In genomic region chr2:156726878-156727277, GRCm38 (mm10) we compare ENCODE assay signal across 9 mouse cellular contexts. TPM values are rescaled to one million over a fixed set of nuclear protein-coding genes. Genes with fewer than 3 reads are reported as not detected.
DNase-seq lines count a peak whose midpoint lies in the region; ATAC-seq and TF ChIP-seq lines count a peak whose summit lies in the region.
"Had no signal": no experiment of that assay in that cellular context is flagged by ENCODE, and none has a peak within 500 bp of the region (broad histone marks: within the 10 kb centered on the region; RNA-seq: fewer than 3 reads in every experiment).

No protein-coding gene starts in this region.

- TF ChIP-seq CTCF in kidney, adult 2 months (conservative IDR thresholded peaks at IDR 0.05; ENCODE audit: insufficient read depth, insufficient read length, low read depth, low read length), result no peak

- H3K27ac ChIP-seq in kidney, adult 2 months (ENCODE audit: insufficient read depth, low read depth, low read length), result peak overlapping the region; percentile 50
- H3K27ac ChIP-seq in brown adipose tissue, adult 24 weeks (replicated peaks; ENCODE audit: low read depth, low read length), result peak overlapping the region; percentile 25; the same call in 1 of the 2 replicates
- peak overlapping the region; percentile 78 for H3K27ac ChIP-seq in forebrain, embryonic 15.5 days (replicated peaks)
- peak overlapping the region; percentile 28; the same call in 1 of the 2 replicates for H3K27ac ChIP-seq in midbrain, embryonic 14.5 days (replicated peaks; ENCODE audit: low read depth, low read length)

- peak overlapping the region; percentile 25; the same call in 1 of the 2 replicates for H3K9ac ChIP-seq in forebrain, embryonic 15.5 days (replicated peaks)
- H3K9ac ChIP-seq in midbrain, embryonic 14.5 days (replicated peaks; ENCODE audit: low read length), result no peak overlapping the region; the same call in 1 of the 2 replicates

- no peak; the same call in 1 of the 2 replicates for ATAC-seq in forebrain, embryonic 15.5 days (replicated peaks)
- ATAC-seq in midbrain, embryonic 14.5 days (ENCODE audit: low FRiP score, low TSS enrichment), result no peak

- no peaks in the 10 kb centered on the region for H3K27me3 ChIP-seq in kidney, adult 2 months (replicated peaks; ENCODE audit: control insufficient read depth, insufficient read depth, low read length)
- H3K27me3 ChIP-seq in forebrain, embryonic 15.5 days, result no peaks in the 10 kb centered on the region
- no peaks in the 10 kb centered on the region for H3K27me3 ChIP-seq in midbrain, embryonic 14.5 days (ENCODE audit: control insufficient read depth, insufficient read depth, low read length)

- no peak overlapping the region for H3K4me3 ChIP-seq in kidney, adult 2 months (ENCODE audit: insufficient read depth, low read depth, low read length)
- no peak overlapping the region for H3K4me3 ChIP-seq in brown adipose tissue, adult 24 weeks (ENCODE audit: insufficient read depth, low read depth, low read length)
- H3K4me3 ChIP-seq in forebrain, embryonic 15.5 days, result 0 out of 2 replicates have a peak overlapping the region, but pooled peaks have one; percentile 4
- H3K4me3 ChIP-seq in midbrain, embryonic 14.5 days (replicated peaks; ENCODE audit: low read depth, low read length), result no peak overlapping the region

- H3K9me3 ChIP-seq in forebrain, embryonic 15.5 days, result no peaks in the 10 kb centered on the region
- no peaks in the 10 kb centered on the region for H3K9me3 ChIP-seq in midbrain, embryonic 14.5 days (ENCODE audit: control insufficient read depth, low read length)

- no peak for DNase-seq in kidney, adult 2 months
- no peak for DNase-seq in kidney, postnatal 4 days
- no peak for DNase-seq in midbrain, embryonic 14.5 days
- no peak for DNase-seq in ovary, postnatal 10 days (ENCODE audit: low spot score)
- DNase-seq in retina, postnatal 1 day, result no peak
- no peak for DNase-seq in gastrocnemius, adult 8-10 months (ENCODE audit: low spot score in 2 of 2)
- DNase-seq: kidney, postnatal 10 days had no signal

- WGBS in kidney, adult 2 months, result 27% methylated on average over 3 of the region's 3 CpGs
- WGBS in forebrain, embryonic 15.5 days, result 57% methylated on average over 3 of the region's 3 CpGs
- 71% methylated on average over 3 of the region's 3 CpGs for WGBS in midbrain, embryonic 14.5 days

- peaks cover 25% of the 10 kb centered on the region for H3K4me1 ChIP-seq in kidney, adult 2 months (ENCODE audit: control insufficient read depth, insufficient read depth, low read length)
- peaks cover 40% of the 10 kb centered on the region for H3K4me1 ChIP-seq in brown adipose tissue, adult 24 weeks (ENCODE audit: control insufficient read depth, insufficient read depth, insufficient read length, low read length)
- H3K4me1 ChIP-seq in forebrain, embryonic 15.5 days, result peaks cover 87% of the 10 kb centered on the region
- peaks cover 48% of the 10 kb centered on the region for H3K4me1 ChIP-seq in midbrain, embryonic 14.5 days (ENCODE audit: control insufficient read depth, insufficient read depth, low read length)

- peak overlapping the region; percentile 38 for H3K4me2 ChIP-seq in forebrain, embryonic 15.5 days (replicated peaks)
- peak overlapping the region; percentile 15; the same call in 1 of the 2 replicates for H3K4me2 ChIP-seq in midbrain, embryonic 14.5 days (ENCODE audit: low read length)

- no peak for TF ChIP-seq POLR2A in kidney, adult 2 months (IDR thresholded peaks at IDR 0.05; ENCODE audit: low read depth, low read length)

- no peaks in the 10 kb centered on the region for H3K36me3 ChIP-seq in kidney, adult 2 months (ENCODE audit: control insufficient read depth, insufficient read depth, low read length)
- peaks cover 3% of the 10 kb centered on the region; the same call in 1 of the 2 replicates for H3K36me3 ChIP-seq in forebrain, embryonic 15.5 days
- peaks cover 7% of the 10 kb centered on the region; the same call in 1 of the 2 replicates for H3K36me3 ChIP-seq in midbrain, embryonic 14.5 days (ENCODE audit: control insufficient read depth, insufficient read depth, low read length)

RNA-seq across cellular contexts. Expression of gene Myl9, which starts 48.3 kb away (rescaled TPM):
- 155 and 157 TPM in 2 replicates for polyA plus RNA-seq in kidney, adult 2 months (2012; rRNA removed)
- 35.0 and 37.1 TPM in 2 replicates for polyA plus RNA-seq in brown adipose tissue, adult 24 weeks (2012; ENCODE audit: insufficient read depth, insufficient read length, missing spikeins)
- polyA plus RNA-seq in forebrain, embryonic 15.5 days (2015; fragmentation: Nextera tagmentation; extraction: Ambion mirVana), result 32.2 and 34.2 TPM in 2 replicates
- 22.5 and 33.0 TPM in 2 replicates for polyA plus RNA-seq in midbrain, embryonic 14.5 days (2014; fragmentation: Nextera tagmentation; extraction: Ambion mirVana)
- 10 to 100 TPM; 28.1 to 44.3 (median 31.9) TPM for total RNA-seq in gastrocnemius, adult 8-10 months (2022)

Comparison
In these comparisons a context has a peak if more than half of its experiments do, and no peak if none do; other contexts are left out.
1. H3K27ac ChIP-seq: peak in every context shown above with its lines; median percentile 78 in forebrain, embryonic 15.5 days; 50 in kidney, adult 2 months; 28 in midbrain, embryonic 14.5 days; 25 in brown adipose tissue, adult 24 weeks.